Mouse (Mus musculus) megakaryocyte, embryonic 14.5 days (primary cell): ENCODE measurements around the gene Fmo5.

Experiments used
- FLI1 ChIP-seq: IDR thresholded peaks from 2 replicates; pipeline ENCODE4 v1.6.1; 2012; ENCODE audit warnings: low read length, inconsistent platforms, mixed read lengths
- GATA1 ChIP-seq: IDR thresholded peaks from 3 replicates; pipeline ENCODE4 v1.6.1; 2012; ENCODE audit warnings: mixed read lengths, low read length, inconsistent platforms, borderline replicate concordance

GRCm38 (mm10) chr3:97701198-97701597 is 72.6 kb downstream of the Fmo5 start:
- TF ChIP-seq GATA1, result no peak
- no peak for TF ChIP-seq FLI1
